Mouse (Mus musculus) forebrain, postnatal 0 days (tissue): ENCODE measurements around the gene Mccc1. TPM values are rescaled to one million over a fixed set of nuclear protein-coding genes. Genes with fewer than 3 reads are reported as not detected.

ENCODE experiments used
- ATAC-seq: fragments of 200-750 bp; cut with Nextera tagmentation; 2 replicates; pipeline ENCODE4 v1.8.0; 2017; ENCODE audit warnings: mild to moderate bottlenecking, moderate library complexity
- DNase-seq: peaks from one replicate; pipeline ENCODE4 v3.0.0-alpha.2; 2015
- H3K27ac ChIP-seq: fragments of 300-500 bp; sonication (generic); 2 replicates; pipeline ENCODE4 v1.5.1; 2014; ENCODE audit warnings: low read depth, mild to moderate bottlenecking, antibody characterized with exemption, low read length, moderate library complexity, mixed read lengths
- H3K27me3 ChIP-seq: fragments of 300-500 bp; sonication (generic); 2 replicates; pipeline ENCODE4 v1.6.1; 2014; ENCODE audit warnings: mild to moderate bottlenecking, low read length, mixed read lengths; ENCODE audit not compliant: insufficient read depth
- H3K36me3 ChIP-seq: fragments of 300-500 bp; sonication (generic); 2 replicates; pipeline ENCODE4 v1.6.1; 2014; ENCODE audit warnings: mild to moderate bottlenecking, moderate library complexity; ENCODE audit not compliant: insufficient read depth
- H3K4me1 ChIP-seq: fragments of 300-500 bp; sonication (generic); 2 replicates; pipeline ENCODE4 v1.6.1; 2014; ENCODE audit warnings: antibody characterized with exemption; ENCODE audit not compliant: insufficient read depth
- H3K4me2 ChIP-seq: fragments of 300-500 bp; sonication (generic); 2 replicates; pipeline ENCODE4 v1.6.1; 2014; ENCODE audit warnings: low read depth, mild to moderate bottlenecking, moderate library complexity
- H3K4me3 ChIP-seq: fragments of 300-500 bp; sonication (generic); 2 replicates; pipeline ENCODE4 v1.5.1; 2014; ENCODE audit warnings: low read depth, low read length, mixed read lengths
- H3K9ac ChIP-seq: fragments of 300-500 bp; sonication (generic); 2 replicates; pipeline ENCODE4 v1.6.1; 2014; ENCODE audit warnings: mild to moderate bottlenecking
- H3K9me3 ChIP-seq: fragments of 300-500 bp; sonication (generic); 2 replicates; pipeline ENCODE4 v1.6.1; 2016; ENCODE audit warnings: low read length
- CTCF ChIP-seq: sonication (generic); IDR thresholded peaks from 2 replicates; pipeline ENCODE4 v1.5.1; 2016; ENCODE audit warnings: antibody characterized with exemption, control low read depth, low read depth
- WGBS: fragments of 180-500 bp; shearing (Covaris S2); extraction: QIAGEN DNeasy Blood & Tissue Kit; methylation state at CpG from one replicate; pipeline ENCODE4 v1.1.7; 2014; 5-methylcytosine and 5-hydroxymethylcytosine counted together
- polyA plus RNA-seq: library from polyadenylated mRNA; unstranded; fragments of >200 nt; fragmentation: Nextera tagmentation; extraction: Ambion mirVana; gene quantifications from 2 replicates; pipeline ENCODE4 v1.2.1, GENCODE M21; 2015
- total RNA-seq: library from RNA; depleted of rRNA; stranded (reverse); fragments of >200 nt; gene quantifications from 2 replicates; pipeline ENCODE4 v1.2.3, GENCODE M21; 2014

The Mccc1 gene
- total and polyA plus RNA-seq, 2 experiments from 2014 or later = 5.9 to 13.7 TPM

GRCm38 (mm10) chr3:35988031-35988430 is 12.4 kb downstream of the Mccc1 start:
- DNase-seq (no peak), ATAC-seq (no peak)
- Histone ChIP-seq H3K36me3 (peaks cover 60% of the 10 kb centered on the region), H3K9ac (no peak overlapping the region), H3K4me2 (no peak overlapping the region), H3K4me3 (no peak overlapping the region), H3K27ac (no peak overlapping the region), H3K9me3 (no peaks in the 10 kb centered on the region), H3K27me3 (no peaks in the 10 kb centered on the region), H3K4me1 (no peaks in the 10 kb centered on the region)
- WGBS = 96% methylated on average over 6 of the region's 6 CpGs
- TF ChIP-seq CTCF = no peak

GRCm38 (mm10) chr3:35986266-35986665 is 14.2 kb downstream of the Mccc1 start:
- Histone ChIP-seq H3K9me3 (no peaks in the 10 kb centered on the region), H3K36me3 (peaks cover 60% of the 10 kb centered on the region), H3K4me2 (no peak overlapping the region), H3K9ac (no peak overlapping the region), H3K4me1 (no peaks in the 10 kb centered on the region), H3K27me3 (no peaks in the 10 kb centered on the region), H3K4me3 (no peak overlapping the region), H3K27ac (no peak overlapping the region)
- WGBS = 94% methylated on average over 6 of the region's 6 CpGs
- ATAC-seq (no peak), DNase-seq (no peak)
- TF ChIP-seq CTCF = no peak

- Histone ChIP-seq H3K9ac (no peak overlapping the region), H3K9me3 (no peaks in the 10 kb centered on the region), H3K4me2 (no peak overlapping the region), H3K36me3 (peaks cover 44% of the 10 kb centered on the region), H3K27me3 (no peaks in the 10 kb centered on the region), H3K27ac (no peak overlapping the region), H3K4me1 (no peaks in the 10 kb centered on the region), H3K4me3 (no peak overlapping the region)
- peak; percentile 66 for TF ChIP-seq CTCF
- 74% methylated on average over 7 of the region's 7 CpGs for WGBS
- peak; percentile 58; the same call in 1 of the 2 replicates for ATAC-seq
- peak; percentile 39 for DNase-seq
Observed at GRCm38 (mm10) chr3:35973551-35973950, 26.9 kb downstream of the Mccc1 start.

GRCm38 (mm10) chr3:35972985-35973384 is 27.5 kb downstream of the Mccc1 start:
- H3K9ac ChIP-seq = no peak overlapping the region
- peak; percentile 69 for TF ChIP-seq CTCF
- no peak overlapping the region for H3K4me2 ChIP-seq
- H3K27me3 ChIP-seq = no peaks in the 10 kb centered on the region
- no peak overlapping the region for H3K4me3 ChIP-seq
- WGBS = 81% methylated on average over 4 of the region's 4 CpGs
- no peak overlapping the region for H3K27ac ChIP-seq
- no peaks in the 10 kb centered on the region for H3K4me1 ChIP-seq
- ATAC-seq (peak; percentile 82), DNase-seq (peak; percentile 33)
- peaks cover 44% of the 10 kb centered on the region for H3K36me3 ChIP-seq
- H3K9me3 ChIP-seq = no peaks in the 10 kb centered on the region

GRCm38 (mm10) chr3:35971149-35971548 is 29.3 kb downstream of the Mccc1 start:
- Histone ChIP-seq H3K4me2 (no peak overlapping the region), H3K4me3 (no peak overlapping the region), H3K27me3 (no peaks in the 10 kb centered on the region), H3K27ac (no peak overlapping the region), H3K4me1 (no peaks in the 10 kb centered on the region), H3K36me3 (peaks cover 35% of the 10 kb centered on the region), H3K9me3 (no peaks in the 10 kb centered on the region), H3K9ac (no peak overlapping the region)
- ATAC-seq (no peak), DNase-seq (no peak)
- 88% methylated on average over 12 of the region's 12 CpGs for WGBS
- no peak for TF ChIP-seq CTCF

GRCm38 (mm10) chr3:35970441-35970840 is 30.0 kb downstream of the Mccc1 start:
- WGBS = 87% methylated on average over 4 of the region's 4 CpGs
- Histone ChIP-seq H3K4me2 (no peak overlapping the region), H3K4me1 (no peaks in the 10 kb centered on the region), H3K27ac (no peak overlapping the region), H3K4me3 (no peak overlapping the region), H3K27me3 (no peaks in the 10 kb centered on the region), H3K9ac (no peak overlapping the region), H3K9me3 (no peaks in the 10 kb centered on the region), H3K36me3 (peaks cover 35% of the 10 kb centered on the region)
- no peak for ATAC-seq
- no peak for TF ChIP-seq CTCF
- no peak for DNase-seq

- Histone ChIP-seq H3K27ac (no peak overlapping the region), H3K27me3 (no peaks in the 10 kb centered on the region), H3K4me3 (no peak overlapping the region), H3K9ac (no peak overlapping the region), H3K4me1 (no peaks in the 10 kb centered on the region), H3K4me2 (no peak overlapping the region), H3K9me3 (no peaks in the 10 kb centered on the region), H3K36me3 (peaks cover 33% of the 10 kb centered on the region)
- TF ChIP-seq CTCF = no peak
- WGBS = 95% methylated on average over 8 of the region's 8 CpGs
- no peak for DNase-seq
- ATAC-seq = no peak
Observed at GRCm38 (mm10) chr3:35967366-35967921, 33.0 kb downstream of the Mccc1 start.
